Mouse (Mus musculus): Measurements from ENCODE around the gene Imp4.

DNA sequence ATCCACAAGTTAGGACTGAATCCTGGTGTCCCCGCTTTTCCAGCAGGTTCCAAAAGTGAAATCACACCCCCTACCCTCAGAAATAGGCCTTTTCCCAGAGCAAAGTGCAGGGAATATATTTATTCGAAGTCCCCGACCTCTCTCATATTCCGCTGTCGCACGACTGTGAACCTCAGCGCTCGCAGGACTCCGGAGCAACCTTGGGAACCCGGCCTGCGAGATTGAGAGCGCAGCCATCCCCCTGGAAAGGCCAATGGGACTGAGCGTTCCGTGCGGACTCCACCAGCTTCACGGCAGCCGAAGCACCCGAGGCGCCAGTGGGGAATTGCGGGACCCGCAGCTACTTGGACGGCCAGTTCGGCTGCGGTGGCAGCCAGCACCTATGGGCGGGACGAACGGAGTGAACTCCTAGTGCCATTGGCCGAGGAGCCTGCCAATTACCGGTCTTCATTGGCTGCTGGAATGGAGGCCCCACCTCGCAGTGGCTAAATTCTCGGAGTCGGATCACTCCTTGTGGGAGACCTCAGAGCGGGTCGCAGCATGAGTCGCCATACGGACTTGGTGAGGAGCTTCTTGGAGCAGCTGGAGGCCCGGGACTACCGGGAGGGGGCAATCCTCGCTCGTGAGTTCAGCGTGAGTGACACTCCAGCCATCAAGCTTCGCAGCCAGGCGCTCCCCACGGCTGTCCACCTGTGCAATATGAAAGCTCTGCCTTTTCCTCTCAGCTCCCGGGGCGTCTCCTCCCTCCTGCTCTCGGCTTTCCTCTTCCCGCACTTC is 19.8 kb downstream of the Imp4 start, which contains the start of gene Ptpn18:
- TF ChIP-seq EP300 (optimal IDR thresholded peaks at IDR 0.05) (no peak), CTCF (IDR thresholded peaks at IDR 0.05; ENCODE audit: low read depth) (0 out of 2 replicates have a peak, but pooled peaks have one; percentile 35)
